ENCODE assay signal across 14 mouse cellular contexts in genomic region chr1:73644394-73644793, GRCm38 (mm10).
A peak's percentile ranks its signal among the peaks of the same experiment; 100 is the strongest.
DNase-seq lines count a peak whose midpoint lies in the region; ATAC-seq and TF ChIP-seq lines count a peak whose summit lies in the region.
"Had no signal": no experiment of that assay in that cellular context is flagged by ENCODE, and none has a peak within 500 bp of the region (broad histone marks: within the 10 kb centered on the region; RNA-seq: fewer than 3 reads in every experiment).

No protein-coding gene starts in this region.

- ATAC-seq in forebrain, embryonic 13.5 days: no peak
- ATAC-seq in heart, embryonic 15.5 days (replicated peaks; ENCODE audit: insufficient number of reproducible peaks, insufficient read depth, low FRiP score, low read depth): no peak; the same call in 1 of the 2 replicates
- peak; percentile 63; the same call in 1 of the 2 replicates for ATAC-seq in limb, embryonic 13.5 days (ENCODE audit: low FRiP score, low read depth)
- ATAC-seq in hindbrain, postnatal 0 days: no peak
- no peak for ATAC-seq in midbrain, embryonic 15.5 days (replicated peaks)
- ATAC-seq in midbrain, postnatal 0 days (ENCODE audit: low FRiP score): no peak
- ATAC-seq: forebrain, embryonic 16.5 days; midbrain, embryonic 13.5 days had no signal

- H3K9me3 ChIP-seq in forebrain, embryonic 10.5 days: no peaks in the 10 kb centered on the region
- no peaks in the 10 kb centered on the region for H3K9me3 ChIP-seq in forebrain, embryonic 13.5 days (replicated peaks)
- no peaks in the 10 kb centered on the region for H3K9me3 ChIP-seq in heart, embryonic 15.5 days (replicated peaks)
- no peaks in the 10 kb centered on the region for H3K9me3 ChIP-seq in limb, embryonic 13.5 days
- H3K9me3 ChIP-seq in hindbrain, postnatal 0 days (ENCODE audit: low read length): no peaks in the 10 kb centered on the region
- H3K9me3 ChIP-seq in midbrain, embryonic 15.5 days: no peaks in the 10 kb centered on the region
- H3K9me3 ChIP-seq in midbrain, postnatal 0 days (ENCODE audit: low read length): no peaks in the 10 kb centered on the region
- H3K9me3 ChIP-seq: G1E; hindbrain, embryonic 15.5 days; midbrain, embryonic 13.5 days had no signal

- no peak overlapping the region for H3K9ac ChIP-seq in forebrain, embryonic 13.5 days
- no peak overlapping the region for H3K9ac ChIP-seq in heart, embryonic 15.5 days
- H3K9ac ChIP-seq in limb, embryonic 13.5 days: no peak overlapping the region
- no peak overlapping the region for H3K9ac ChIP-seq in hindbrain, postnatal 0 days (replicated peaks; ENCODE audit: low read length)
- no peak overlapping the region for H3K9ac ChIP-seq in midbrain, embryonic 15.5 days
- no peak overlapping the region for H3K9ac ChIP-seq in midbrain, postnatal 0 days (replicated peaks; ENCODE audit: low read length, poor library complexity, severe bottlenecking)
- H3K9ac ChIP-seq: hindbrain, embryonic 15.5 days; midbrain, embryonic 13.5 days had no signal

- no peak for DNase-seq in forebrain, embryonic 10.5 days (ENCODE audit: extremely low spot score, low spot score)
- DNase-seq in kidney, adult 2 months: peak; percentile 86
- no peak for DNase-seq in hindbrain, postnatal 0 days (ENCODE audit: low spot score)
- no peak for DNase-seq in midbrain, postnatal 0 days (ENCODE audit: low spot score)
- DNase-seq: lung, adult 2 months; thymus, postnatal 25 days had no signal

- no peaks in the 10 kb centered on the region for H3K27me3 ChIP-seq in forebrain, embryonic 10.5 days (ENCODE audit: poor library complexity, severe bottlenecking)
- H3K27me3 ChIP-seq in forebrain, embryonic 13.5 days: no peaks in the 10 kb centered on the region
- H3K27me3 ChIP-seq in heart, embryonic 15.5 days: no peaks in the 10 kb centered on the region
- no peaks in the 10 kb centered on the region for H3K27me3 ChIP-seq in kidney, adult 2 months (replicated peaks; ENCODE audit: control insufficient read depth, insufficient read depth, low read length)
- no peaks in the 10 kb centered on the region for H3K27me3 ChIP-seq in limb, embryonic 13.5 days
- H3K27me3 ChIP-seq in hindbrain, postnatal 0 days (ENCODE audit: insufficient read depth, low read length): no peaks in the 10 kb centered on the region
- no peaks in the 10 kb centered on the region for H3K27me3 ChIP-seq in midbrain, embryonic 15.5 days (replicated peaks)
- no peaks in the 10 kb centered on the region for H3K27me3 ChIP-seq in midbrain, postnatal 0 days (ENCODE audit: insufficient read depth, low read length)
- H3K27me3 ChIP-seq: hindbrain, embryonic 15.5 days; midbrain, embryonic 13.5 days had no signal

- peaks cover 57% of the 10 kb centered on the region for H3K4me1 ChIP-seq in forebrain, embryonic 10.5 days
- H3K4me1 ChIP-seq in forebrain, embryonic 13.5 days: peaks cover 30% of the 10 kb centered on the region
- H3K4me1 ChIP-seq in heart, embryonic 15.5 days (replicated peaks): peaks cover 14% of the 10 kb centered on the region
- 0 out of 2 replicates have a peak, but pooled peaks cover 2% of the 10 kb centered on the region for H3K4me1 ChIP-seq in kidney, adult 2 months (ENCODE audit: control insufficient read depth, insufficient read depth, low read length)
- peaks cover 30% of the 10 kb centered on the region for H3K4me1 ChIP-seq in limb, embryonic 13.5 days
- H3K4me1 ChIP-seq in hindbrain, postnatal 0 days (ENCODE audit: insufficient read depth, low read length): no peaks in the 10 kb centered on the region; the same call in 1 of the 2 replicates
- peaks cover 12% of the 10 kb centered on the region; the same call in 1 of the 2 replicates for H3K4me1 ChIP-seq in midbrain, embryonic 15.5 days
- H3K4me1 ChIP-seq in midbrain, postnatal 0 days (ENCODE audit: insufficient read depth, low read length): no peaks in the 10 kb centered on the region

- peak overlapping the region; percentile 82 for H3K27ac ChIP-seq in forebrain, embryonic 10.5 days
- H3K27ac ChIP-seq in forebrain, embryonic 13.5 days: no peak overlapping the region
- peak overlapping the region; percentile 67 for H3K27ac ChIP-seq in heart, embryonic 15.5 days
- peak overlapping the region; percentile 81; the same call in 1 of the 2 replicates for H3K27ac ChIP-seq in kidney, adult 2 months (ENCODE audit: insufficient read depth, low read depth, low read length)
- peak overlapping the region; percentile 34 for H3K27ac ChIP-seq in limb, embryonic 13.5 days
- no peak overlapping the region for H3K27ac ChIP-seq in hindbrain, postnatal 0 days
- H3K27ac ChIP-seq in midbrain, embryonic 15.5 days: no peak overlapping the region
- H3K27ac ChIP-seq in midbrain, postnatal 0 days (ENCODE audit: low read depth, low read length): no peak overlapping the region
- H3K27ac ChIP-seq: hindbrain, embryonic 15.5 days; midbrain, embryonic 13.5 days had no signal

- WGBS in forebrain, embryonic 10.5 days: 77% methylated on average over 5 of the region's 5 CpGs
- 82% methylated on average over 5 of the region's 5 CpGs for whole genome bisulfite sequencing in forebrain, embryonic 13.5 days
- WGBS in heart, embryonic 15.5 days: 57% methylated on average over 5 of the region's 5 CpGs
- WGBS in kidney, adult 2 months: 55% methylated on average over 5 of the region's 5 CpGs
- 48% methylated on average over 5 of the region's 5 CpGs for WGBS in limb, embryonic 13.5 days
- 62% methylated on average over 5 of the region's 5 CpGs for WGBS in hindbrain, postnatal 0 days
- 74% methylated on average over 5 of the region's 5 CpGs for WGBS in midbrain, embryonic 15.5 days
- 66% methylated on average over 5 of the region's 5 CpGs for WGBS in midbrain, postnatal 0 days

- TF ChIP-seq CTCF in kidney, adult 2 months (conservative IDR thresholded peaks at IDR 0.05; ENCODE audit: insufficient read depth, insufficient read length, low read depth, low read length): no peak
- no peak for TF ChIP-seq CTCF in hindbrain, postnatal 0 days (IDR thresholded peaks at IDR 0.05; ENCODE audit: low read depth)
- no peak for TF ChIP-seq CTCF in midbrain, postnatal 0 days (IDR thresholded peaks at IDR 0.05)

- H3K36me3 ChIP-seq in forebrain, embryonic 10.5 days (replicated peaks): no peaks in the 10 kb centered on the region
- H3K36me3 ChIP-seq in forebrain, embryonic 13.5 days (ENCODE audit: poor library complexity, severe bottlenecking): no peaks in the 10 kb centered on the region
- H3K36me3 ChIP-seq in heart, embryonic 15.5 days: no peaks in the 10 kb centered on the region
- H3K36me3 ChIP-seq in kidney, adult 2 months (ENCODE audit: control insufficient read depth, insufficient read depth, low read length): no peaks in the 10 kb centered on the region
- H3K36me3 ChIP-seq in limb, embryonic 13.5 days: no peaks in the 10 kb centered on the region
- no peaks in the 10 kb centered on the region for H3K36me3 ChIP-seq in hindbrain, postnatal 0 days (ENCODE audit: insufficient read depth, low read length)
- no peaks in the 10 kb centered on the region for H3K36me3 ChIP-seq in midbrain, embryonic 15.5 days (replicated peaks)
- H3K36me3 ChIP-seq in midbrain, postnatal 0 days (ENCODE audit: insufficient read depth, low read length): no peaks in the 10 kb centered on the region
- H3K36me3 ChIP-seq: G1E; hindbrain, embryonic 15.5 days; midbrain, embryonic 13.5 days had no signal

- H3K4me2 ChIP-seq in forebrain, embryonic 13.5 days: no peak overlapping the region
- no peak overlapping the region for H3K4me2 ChIP-seq in heart, embryonic 15.5 days
- no peak overlapping the region for H3K4me2 ChIP-seq in limb, embryonic 13.5 days (replicated peaks)
- no peak overlapping the region for H3K4me2 ChIP-seq in hindbrain, postnatal 0 days (ENCODE audit: low read depth, low read length)
- H3K4me2 ChIP-seq in midbrain, embryonic 15.5 days: no peak overlapping the region
- H3K4me2 ChIP-seq in midbrain, postnatal 0 days (ENCODE audit: low read depth, low read length, poor library complexity, severe bottlenecking): no peak overlapping the region
- H3K4me2 ChIP-seq: hindbrain, embryonic 15.5 days; midbrain, embryonic 13.5 days had no signal

- no peak overlapping the region for H3K4me3 ChIP-seq in forebrain, embryonic 10.5 days
- H3K4me3 ChIP-seq in forebrain, embryonic 13.5 days: no peak overlapping the region
- no peak overlapping the region for H3K4me3 ChIP-seq in heart, embryonic 15.5 days
- H3K4me3 ChIP-seq in kidney, adult 2 months (ENCODE audit: insufficient read depth, low read depth, low read length): no peak overlapping the region
- H3K4me3 ChIP-seq in limb, embryonic 13.5 days: no peak overlapping the region
- no peak overlapping the region for H3K4me3 ChIP-seq in hindbrain, postnatal 0 days (ENCODE audit: low read length)
- H3K4me3 ChIP-seq in midbrain, embryonic 15.5 days: no peak overlapping the region
- H3K4me3 ChIP-seq in midbrain, postnatal 0 days (ENCODE audit: low read depth, low read length): no peak overlapping the region
- H3K4me3 ChIP-seq: hindbrain, embryonic 15.5 days; midbrain, embryonic 13.5 days had no signal

- no peak for TF ChIP-seq POLR2A in kidney, adult 2 months (IDR thresholded peaks at IDR 0.05; ENCODE audit: low read depth, low read length)

Comparison
In these comparisons a context has a peak if more than half of its experiments do, and no peak if none do; other contexts are left out.
1. H3K27ac ChIP-seq: peak in forebrain, embryonic 10.5 days (single experiment), heart, embryonic 15.5 days (single experiment), kidney, adult 2 months (single experiment) and limb, embryonic 13.5 days (single experiment); none in forebrain, embryonic 13.5 days (single experiment), hindbrain, postnatal 0 days (single experiment), midbrain, embryonic 15.5 days (single experiment) and midbrain, postnatal 0 days (single experiment).